Mouse (Mus musculus) frontal cortex, postnatal 10 days (tissue): ENCODE measurements around the gene Tssk2.

ENCODE experiments used
- DNase-seq, 2 experiments: peaks; one replicate each; pipeline ENCODE4 v3.0.0; 2022; ENCODE audit warnings: low spot score in 2 of 2, mixed read lengths in 1 of 2

Tssk2 gene

GRCm38 (mm10) chr16:17949421-17949877 lies 51.0 kb downstream of the Tssk2 start:
- DNase-seq = no peak
